Mouse (Mus musculus) olfactory bulb, adult 2 months (tissue): ENCODE data around the gene Prmt2. TPM values are rescaled to one million over a fixed set of nuclear protein-coding genes. Genes with fewer than 3 reads are reported as not detected.

Experiments
- H3K27ac ChIP-seq: fragments of 200-500 bp; 2 replicates; pipeline ENCODE4 v1.5.1; 2012; ENCODE audit warnings: low read depth, low read length; ENCODE audit not compliant: insufficient read depth
- H3K4me1 ChIP-seq: fragments of 200-500 bp; 2 replicates; pipeline ENCODE4 v1.6.1; 2012; ENCODE audit warnings: low read length; ENCODE audit not compliant: control insufficient read depth, insufficient read depth
- H3K4me3 ChIP-seq: fragments of 200-500 bp; 2 replicates; pipeline ENCODE4 v1.5.1; 2012; ENCODE audit warnings: mild to moderate bottlenecking, low read depth, low read length, moderate library complexity; ENCODE audit not compliant: insufficient read depth
- CTCF ChIP-seq: fragments of 200-500 bp; IDR thresholded peaks from 2 replicates; pipeline ENCODE4 v1.5.1; 2012; ENCODE audit warnings: low read depth, mild to moderate bottlenecking, low read length, moderate library complexity; ENCODE audit not compliant: insufficient read depth
- POLR2A ChIP-seq: fragments of 200-500 bp; IDR thresholded peaks from 2 replicates; pipeline ENCODE4 v1.6.1; 2012; ENCODE audit warnings: mild to moderate bottlenecking, low read depth, low read length, moderate library complexity; ENCODE audit not compliant: insufficient read depth
- WGBS: fragments of 180-500 bp; shearing (Covaris S2); methylation state at CpG from one replicate; pipeline ENCODE4 v1.1.7; 2018; 5-methylcytosine and 5-hydroxymethylcytosine counted together
- polyA plus RNA-seq: library from polyadenylated mRNA; stranded (reverse); fragments of >200 nt; gene quantifications from 2 replicates; pipeline ENCODE4 v1.2.4, GENCODE M21; 2012; ENCODE audit warnings: low replicate concordance; ENCODE audit not compliant: missing spikeins, insufficient read depth, insufficient read length

Prmt2 gene
- polyA plus RNA-seq, 1 experiment = not detected

DNA sequence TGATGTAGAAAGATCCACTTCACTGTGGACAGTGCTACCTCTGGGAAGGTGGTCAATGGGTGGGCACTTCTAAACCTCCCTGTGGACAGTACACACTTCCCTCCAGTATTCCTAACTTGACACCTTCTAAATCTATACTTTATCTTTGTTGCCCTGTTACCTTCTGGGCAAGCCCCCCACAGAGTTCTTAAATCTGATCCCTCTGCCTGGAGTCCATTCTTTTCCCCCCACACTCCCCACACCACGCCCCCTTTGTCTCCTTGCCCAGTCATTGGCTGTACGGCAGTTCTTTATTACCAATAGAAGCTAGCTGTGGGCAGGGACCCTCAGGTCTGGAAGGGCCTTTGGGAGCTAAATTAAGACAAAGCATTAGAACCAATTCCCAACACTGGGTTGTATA is 7.4 kb upstream of the Prmt2 start:
- no peak overlapping the region for H3K27ac ChIP-seq
- no peaks in the 10 kb centered on the region; the same call in 1 of the 2 replicates for H3K4me1 ChIP-seq
- TF ChIP-seq CTCF (no peak), POLR2A (no peak)
- H3K4me3 ChIP-seq = no peak overlapping the region
- WGBS = 76% methylated on average over 2 of the region's 2 CpGs

GRCm38 (mm10) chr10:76239401-76239800 is 1.7 kb upstream of the Prmt2 start:
- 83% methylated on average over 4 of the region's 4 CpGs for WGBS
- no peak overlapping the region for H3K4me3 ChIP-seq
- peaks cover 6% of the 10 kb centered on the region; the same call in 1 of the 2 replicates for H3K4me1 ChIP-seq
- H3K27ac ChIP-seq = no peak overlapping the region
- TF ChIP-seq POLR2A (no peak), CTCF (no peak)

- no peak overlapping the region for H3K4me3 ChIP-seq
- TF ChIP-seq POLR2A (no peak), CTCF (no peak)
- 84% methylated on average over 1 of the region's 1 CpGs for WGBS
- no peaks in the 10 kb centered on the region for H3K4me1 ChIP-seq
- H3K27ac ChIP-seq = no peak overlapping the region
Observed at GRCm38 (mm10) chr10:76229627-76230026, 8.0 kb downstream of the Prmt2 start.

DNA sequence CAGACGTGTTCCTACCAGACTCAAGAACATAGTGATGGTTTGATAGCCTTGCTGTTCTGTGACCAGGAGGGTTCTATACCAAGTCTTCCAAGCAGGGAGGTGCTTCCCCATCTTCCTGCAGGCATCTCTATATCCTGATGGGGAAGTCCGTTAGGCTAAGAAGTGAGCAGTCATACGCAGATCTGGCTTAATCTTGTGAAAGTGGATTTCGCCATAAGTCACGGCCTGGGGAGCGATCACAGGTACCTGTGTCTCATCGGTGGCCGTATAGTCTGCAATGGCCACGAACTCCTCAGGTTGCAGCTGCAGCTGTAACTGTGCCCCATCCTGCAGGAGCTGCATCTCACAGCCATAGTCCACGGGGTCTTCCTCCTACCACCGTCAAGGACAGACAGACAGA is 11.7 kb downstream of the Prmt2 start:
- no peak for TF ChIP-seq CTCF
- Histone ChIP-seq H3K4me3 (no peak overlapping the region), H3K27ac (no peak overlapping the region), H3K4me1 (no peaks in the 10 kb centered on the region)
- WGBS = 92% methylated on average over 11 of the region's 11 CpGs

DNA sequence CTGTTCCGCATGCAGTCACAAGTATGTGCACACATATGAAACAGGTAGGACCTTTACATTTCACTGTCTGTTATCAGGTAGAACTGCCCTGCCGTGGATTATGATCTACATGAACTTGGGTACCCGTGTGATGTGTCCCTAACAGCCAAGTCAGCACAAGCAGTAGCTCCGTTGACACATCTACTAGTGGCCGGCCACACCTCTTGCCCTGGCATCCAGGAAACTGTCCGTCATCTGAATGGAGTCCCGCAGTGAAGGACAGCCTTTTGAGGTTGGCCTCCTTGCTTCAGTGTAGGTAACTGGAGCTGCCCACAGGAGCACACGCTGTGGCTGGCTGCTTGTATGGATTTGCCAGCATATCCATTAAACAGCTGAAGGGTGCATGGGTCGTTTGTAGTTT is 19.4 kb downstream of the Prmt2 start:
- H3K4me3 ChIP-seq = no peak overlapping the region
- no peaks in the 10 kb centered on the region for H3K4me1 ChIP-seq
- no peak overlapping the region for H3K27ac ChIP-seq
- no peak for TF ChIP-seq CTCF
- no peak for TF ChIP-seq POLR2A
- 90% methylated on average over 9 of the region's 9 CpGs for WGBS

DNA sequence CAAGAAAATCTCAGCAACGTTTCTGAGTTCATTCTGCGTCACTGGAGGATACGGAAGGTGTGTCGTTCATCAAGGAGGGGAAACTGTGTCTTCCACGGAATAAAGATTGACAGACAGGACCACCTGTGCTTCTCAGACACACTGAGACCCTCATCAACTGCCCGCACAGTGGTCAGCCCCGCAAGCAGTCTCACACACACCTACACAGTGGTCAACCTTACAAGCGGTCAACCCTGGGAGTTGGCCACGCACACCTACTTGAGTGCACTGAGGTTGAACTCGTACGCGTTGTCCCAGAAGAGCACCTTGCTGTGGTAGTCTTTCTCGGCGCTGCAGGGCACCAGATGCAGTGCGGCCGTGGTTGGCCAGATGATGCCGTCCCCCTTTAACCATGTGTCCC is 20.6 kb downstream of the Prmt2 start:
- TF ChIP-seq CTCF (no peak), POLR2A (no peak)

DNA sequence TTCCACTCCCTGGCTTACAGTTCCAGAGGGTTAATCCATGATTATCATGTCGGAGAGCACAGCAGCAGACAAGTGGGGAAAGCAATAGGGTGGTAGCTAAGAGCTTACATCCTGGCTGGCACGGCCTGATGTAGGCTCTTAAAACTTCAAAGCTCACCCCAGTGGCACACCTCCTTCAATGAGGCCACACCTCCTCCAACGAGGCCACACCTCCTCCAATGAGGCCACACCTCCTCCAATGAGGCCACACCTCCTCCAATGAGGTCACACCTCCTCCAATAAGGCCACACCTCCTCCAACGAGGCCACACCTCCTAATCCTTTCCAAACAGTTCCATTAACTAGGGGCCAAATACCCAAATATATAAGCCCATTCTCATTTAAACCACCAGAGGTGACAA is 23.5 kb downstream of the Prmt2 start:
- no peak overlapping the region for H3K4me3 ChIP-seq
- TF ChIP-seq POLR2A (no peak), CTCF (no peak)
- H3K27ac ChIP-seq = no peak overlapping the region
- H3K4me1 ChIP-seq = no peaks in the 10 kb centered on the region
- 91% methylated on average over 4 of the region's 4 CpGs for WGBS

More for the DNA sequence above, 20.6 kb downstream of the Prmt2 start:
- whole genome bisulfite sequencing = 97% methylated on average over 17 of the region's 17 CpGs
- no peak overlapping the region for H3K27ac ChIP-seq
- H3K4me3 ChIP-seq = no peak overlapping the region
- H3K4me1 ChIP-seq = no peaks in the 10 kb centered on the region

GRCm38 (mm10) chr10:76212121-76212520 is 25.5 kb downstream of the Prmt2 start:
- no peak overlapping the region for H3K27ac ChIP-seq
- TF ChIP-seq CTCF = no peak
- TF ChIP-seq POLR2A = no peak
- no peak overlapping the region for H3K4me3 ChIP-seq
- no peaks in the 10 kb centered on the region for H3K4me1 ChIP-seq
- 95% methylated on average over 6 of the region's 6 CpGs for WGBS

- WGBS = 96% methylated on average over 7 of the region's 7 CpGs
Observed at GRCm38 (mm10) chr10:76210806-76211205, 26.9 kb downstream of the Prmt2 start.

GRCm38 (mm10) chr10:76209241-76209640 is 28.4 kb downstream of the Prmt2 start:
- no peak overlapping the region for H3K27ac ChIP-seq
- H3K4me1 ChIP-seq = no peaks in the 10 kb centered on the region
- no peak overlapping the region for H3K4me3 ChIP-seq
- 91% methylated on average over 8 of the region's 8 CpGs for WGBS
- TF ChIP-seq POLR2A (no peak), CTCF (no peak)

More at GRCm38 (mm10) chr10:76210806-76211205, 26.9 kb downstream of the Prmt2 start:
- TF ChIP-seq CTCF (no peak), POLR2A (no peak)
- no peak overlapping the region for H3K4me3 ChIP-seq
- no peaks in the 10 kb centered on the region for H3K4me1 ChIP-seq
- H3K27ac ChIP-seq = no peak overlapping the region

DNA sequence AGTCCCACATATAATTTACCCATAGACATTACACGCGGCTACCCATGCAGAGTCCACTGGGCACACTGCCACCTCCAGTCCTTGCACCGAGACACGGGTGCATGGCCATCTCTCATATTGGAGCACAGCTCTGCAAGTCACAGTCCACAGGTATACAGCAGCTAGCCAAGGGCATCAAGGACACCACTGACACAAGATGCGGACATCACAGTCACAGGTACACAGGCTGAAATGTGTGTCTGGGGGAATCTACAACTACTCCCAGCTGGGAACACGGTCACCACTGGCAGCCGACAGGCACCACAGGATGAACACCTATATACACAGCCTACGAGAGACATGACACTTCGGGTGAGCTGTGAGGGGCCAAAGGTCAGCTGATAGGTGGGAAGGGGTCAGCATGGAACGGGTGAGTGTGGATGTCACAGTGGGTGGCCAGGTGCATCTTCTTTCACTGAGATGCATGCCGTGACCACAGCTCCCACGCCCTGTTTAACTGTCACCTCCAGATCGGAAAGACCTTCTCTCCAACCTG is 30.3 kb downstream of the Prmt2 start:
- no peak overlapping the region for H3K4me3 ChIP-seq
- TF ChIP-seq POLR2A (no peak), CTCF (no peak)
- H3K4me1 ChIP-seq = no peaks in the 10 kb centered on the region
- WGBS = 96% methylated on average over 13 of the region's 13 CpGs
- no peak overlapping the region for H3K27ac ChIP-seq
